Comparison of ENCODE assay signal across 9 mouse cellular contexts in the genomic region with DNA sequence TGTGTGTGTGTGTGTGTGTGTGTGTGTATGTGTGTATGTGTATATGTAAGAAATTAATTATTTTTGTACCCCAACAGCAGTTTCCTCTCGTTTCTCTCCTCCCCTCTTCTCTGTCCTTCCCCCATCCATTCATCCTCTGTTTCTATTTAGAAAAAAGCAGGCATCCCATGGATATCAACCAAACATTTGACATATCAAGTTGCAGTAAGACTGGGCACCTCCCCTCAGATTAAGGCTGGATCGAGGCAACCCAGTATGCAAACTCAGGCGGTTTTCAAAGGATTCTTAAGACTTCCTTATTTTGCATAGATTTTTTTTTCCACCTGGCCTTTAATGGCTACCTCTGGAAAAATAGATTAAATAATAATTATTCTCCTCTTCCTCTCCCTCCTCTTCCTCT. TPM values are rescaled to one million over a fixed set of nuclear protein-coding genes. Genes with fewer than 3 reads are reported as not detected.
DNase-seq lines count a peak whose midpoint lies in the region; ATAC-seq lines count a peak whose summit lies in the region.
"Had no signal": no experiment of that assay in that cellular context is flagged by ENCODE, and none has a peak within 500 bp of the region (broad histone marks: within the 10 kb centered on the region; RNA-seq: fewer than 3 reads in every experiment).

No protein-coding gene starts in this region.

- peak overlapping the region; percentile 57 for H3K4me3 ChIP-seq in liver, embryonic 11.5 days (ENCODE audit: low read depth, low read length)
- H3K4me3 ChIP-seq in forebrain, embryonic 14.5 days (ENCODE audit: low read depth, low read length), result peak overlapping the region; percentile 64
- H3K4me3 ChIP-seq in liver, embryonic 12.5 days, result 0 out of 2 replicates have a peak overlapping the region, but pooled peaks have one; percentile 69
- peak overlapping the region; percentile 69 for H3K4me3 ChIP-seq in stomach, embryonic 15.5 days (replicated peaks)

- no peaks in the 10 kb centered on the region for H3K27me3 ChIP-seq in liver, embryonic 11.5 days (replicated peaks; ENCODE audit: control insufficient read depth, insufficient read depth, low read length)
- no peaks in the 10 kb centered on the region for H3K27me3 ChIP-seq in forebrain, embryonic 14.5 days (replicated peaks; ENCODE audit: control insufficient read depth, insufficient read depth, low read length)
- peaks cover 6% of the 10 kb centered on the region; the same call in 1 of the 2 replicates for H3K27me3 ChIP-seq in liver, embryonic 12.5 days (replicated peaks)
- no peaks in the 10 kb centered on the region for H3K27me3 ChIP-seq in stomach, embryonic 15.5 days (replicated peaks)
- H3K27me3 ChIP-seq: Patski had no signal

- no peak for ATAC-seq in liver, embryonic 11.5 days (replicated peaks; ENCODE audit: low FRiP score)
- ATAC-seq in forebrain, embryonic 14.5 days, result peak; percentile 25
- no peak for ATAC-seq in liver, embryonic 12.5 days
- no peak for ATAC-seq in stomach, embryonic 15.5 days (ENCODE audit: insufficient read depth, low FRiP score, low read depth)

- H3K4me1 ChIP-seq in liver, embryonic 11.5 days (replicated peaks; ENCODE audit: control insufficient read depth, insufficient read depth, low read length), result 0 out of 2 replicates have a peak, but pooled peaks cover 3% of the 10 kb centered on the region
- peaks cover 5% of the 10 kb centered on the region; the same call in 1 of the 2 replicates for H3K4me1 ChIP-seq in forebrain, embryonic 14.5 days (ENCODE audit: control insufficient read depth, insufficient read depth, low read length)
- H3K4me1 ChIP-seq in liver, embryonic 12.5 days, result peaks cover 22% of the 10 kb centered on the region
- no peaks in the 10 kb centered on the region for H3K4me1 ChIP-seq in stomach, embryonic 15.5 days

- 35% methylated on average over 3 of the region's 3 CpGs for WGBS in liver, embryonic 11.5 days
- 3% methylated on average over 3 of the region's 3 CpGs for whole genome bisulfite sequencing in forebrain, embryonic 14.5 days
- 40% methylated on average over 3 of the region's 3 CpGs for WGBS in liver, embryonic 12.5 days (ENCODE audit: insufficient replicate concordance)
- 21% methylated on average over 3 of the region's 3 CpGs for WGBS in stomach, embryonic 15.5 days

- no peak overlapping the region for H3K9ac ChIP-seq in liver, embryonic 11.5 days (ENCODE audit: low read depth, low read length)
- H3K9ac ChIP-seq in forebrain, embryonic 14.5 days (ENCODE audit: low read length), result peak overlapping the region; percentile 91
- 0 out of 2 replicates have a peak overlapping the region, but pooled peaks have one; percentile 78 for H3K9ac ChIP-seq in liver, embryonic 12.5 days
- H3K9ac ChIP-seq in stomach, embryonic 15.5 days, result no peak overlapping the region

- H3K36me3 ChIP-seq in liver, embryonic 11.5 days (ENCODE audit: control insufficient read depth, insufficient read depth, low read length), result no peaks in the 10 kb centered on the region
- H3K36me3 ChIP-seq in forebrain, embryonic 14.5 days (ENCODE audit: control insufficient read depth, insufficient read depth, low read length), result peaks cover 23% of the 10 kb centered on the region
- no peaks in the 10 kb centered on the region for H3K36me3 ChIP-seq in liver, embryonic 12.5 days
- H3K36me3 ChIP-seq in stomach, embryonic 15.5 days, result peaks cover 4% of the 10 kb centered on the region; the same call in 1 of the 2 replicates

- peak overlapping the region; percentile 75 for H3K4me2 ChIP-seq in liver, embryonic 11.5 days
- H3K4me2 ChIP-seq in forebrain, embryonic 14.5 days (ENCODE audit: low read length), result peak overlapping the region; percentile 67
- peak overlapping the region; percentile 84 for H3K4me2 ChIP-seq in liver, embryonic 12.5 days
- H3K4me2 ChIP-seq in stomach, embryonic 15.5 days, result peak overlapping the region; percentile 56

- no peak for DNase-seq in liver, embryonic 11.5 days (ENCODE audit: low spot score)
- no peak for DNase-seq in liver
- peak; percentile 22 for DNase-seq in forebrain, embryonic 14.5 days (ENCODE audit: low spot score)
- no peak for DNase-seq in layer of hippocampus, postnatal 25 days (ENCODE audit: extremely low spot score in 1 of 2, low spot score in 1 of 2)
- no peak for DNase-seq in thymus, postnatal 36 days

- H3K27ac ChIP-seq in liver, embryonic 11.5 days (ENCODE audit: low read depth, low read length), result no peak overlapping the region
- no peak overlapping the region for H3K27ac ChIP-seq in forebrain, embryonic 14.5 days (ENCODE audit: low read depth, low read length)
- H3K27ac ChIP-seq in liver, embryonic 12.5 days, result no peak overlapping the region
- H3K27ac ChIP-seq in stomach, embryonic 15.5 days, result no peak overlapping the region

- no peaks in the 10 kb centered on the region for H3K9me3 ChIP-seq in liver, embryonic 11.5 days (ENCODE audit: control insufficient read depth, low read length)
- no peaks in the 10 kb centered on the region for H3K9me3 ChIP-seq in forebrain, embryonic 14.5 days (replicated peaks; ENCODE audit: control insufficient read depth, low read length)
- H3K9me3 ChIP-seq in liver, embryonic 12.5 days (replicated peaks), result no peaks in the 10 kb centered on the region
- H3K9me3 ChIP-seq in stomach, embryonic 15.5 days, result no peaks in the 10 kb centered on the region

RNA-seq across cellular contexts. Expression of gene Slc18b1, which starts 0.8 kb away (rescaled TPM):
- 5.6 and 6.3 TPM in 2 replicates for polyA plus RNA-seq in liver, embryonic 11.5 days (2014; fragmentation: Nextera tagmentation; extraction: Ambion mirVana)
- polyA plus RNA-seq in forebrain, embryonic 14.5 days (2014; fragmentation: Nextera tagmentation; extraction: Ambion mirVana), result 19.5 and 22.2 TPM in 2 replicates
- polyA plus RNA-seq in liver, embryonic 12.5 days (2016; fragmentation: Nextera tagmentation; extraction: Ambion mirVana), result 2.6 and 3.4 TPM in 2 replicates
- polyA plus RNA-seq in stomach, embryonic 15.5 days (2015; fragmentation: Nextera tagmentation; extraction: Ambion mirVana), result 14.8 and 19.8 TPM in 2 replicates
- 10 to 100 TPM; 21.2 to 30.0 TPM for total RNA-seq in layer of hippocampus, postnatal 25 days (2021)

RNA-seq across cellular contexts. Expression of gene Rps12, which starts 10.5 kb away (rescaled TPM):
- 260 and 303 TPM in 2 replicates for polyA plus RNA-seq in liver, embryonic 11.5 days (2014; fragmentation: Nextera tagmentation; extraction: Ambion mirVana)
- 143 and 176 TPM in 2 replicates for polyA plus RNA-seq in forebrain, embryonic 14.5 days (2014; fragmentation: Nextera tagmentation; extraction: Ambion mirVana)
- 192 and 199 TPM in 2 replicates for polyA plus RNA-seq in liver, embryonic 12.5 days (2016; fragmentation: Nextera tagmentation; extraction: Ambion mirVana)
- polyA plus RNA-seq in stomach, embryonic 15.5 days (2015; fragmentation: Nextera tagmentation; extraction: Ambion mirVana), result 150 and 170 TPM in 2 replicates
- 100 to 1,000 TPM; 212 to 250 TPM for total RNA-seq in layer of hippocampus, postnatal 25 days (2021)

RNA-seq across cellular contexts. Expression of gene Vnn3, which starts 53.7 kb away (rescaled TPM):
- polyA plus RNA-seq in liver, embryonic 11.5 days (2014; fragmentation: Nextera tagmentation; extraction: Ambion mirVana), result not detected in 2 replicates
- 0.11 TPM in 1 of 2 replicates, not detected in the other for polyA plus RNA-seq in forebrain, embryonic 14.5 days (2014; fragmentation: Nextera tagmentation; extraction: Ambion mirVana)
- 0.07 TPM in 1 of 2 replicates, not detected in the other for polyA plus RNA-seq in liver, embryonic 12.5 days (2016; fragmentation: Nextera tagmentation; extraction: Ambion mirVana)
- polyA plus RNA-seq in stomach, embryonic 15.5 days (2015; fragmentation: Nextera tagmentation; extraction: Ambion mirVana), result 0.41 and 0.67 TPM in 2 replicates
- under 1 TPM in 1 of 2 experiments, not detected in 1; 0.26 TPM for total RNA-seq in layer of hippocampus, postnatal 25 days (2021)
- total RNA-seq: granulocyte monocyte progenitor cell, adult 5-6 weeks had no signal
- polyA plus RNA-seq: Patski had no signal

Comparison
In these comparisons a context has a peak if more than half of its experiments do, and no peak if none do; other contexts are left out.
1. H3K9ac ChIP-seq: peak in forebrain, embryonic 14.5 days (single experiment) and liver, embryonic 12.5 days (single experiment); none in liver, embryonic 11.5 days (single experiment) and stomach, embryonic 15.5 days (single experiment).
2. Peak in every context shown above with its lines, with median percentiles within 50 percentile points of each other: H3K4me2 ChIP-seq and H3K4me3 ChIP-seq.